Mouse (Mus musculus) CD8-positive naive resting alpha-beta T cell, adult 2 months (primary cell): ENCODE data around the gene Hist2h3c2.
A peak's percentile ranks its signal among the peaks of the same experiment; 100 is the strongest.
"Not testable (repeated sequence)": the region's sequence is repeated elsewhere in the genome, so short reads cannot be mapped to it uniquely, and the experiment has no call there.

Experiments used
- DNase-seq, 2 experiments: peaks; one replicate each; pipeline ENCODE4 v3.0.0; 2022; ENCODE audit warnings: low read depth in 2 of 2, low spot score in 2 of 2

The Hist2h3c2 gene

GRCm38 (mm10) chr3:96261623-96262022, 22.7 kb upstream of the Hist2h3c2 start:
- DNase-seq: no peak

DNA sequence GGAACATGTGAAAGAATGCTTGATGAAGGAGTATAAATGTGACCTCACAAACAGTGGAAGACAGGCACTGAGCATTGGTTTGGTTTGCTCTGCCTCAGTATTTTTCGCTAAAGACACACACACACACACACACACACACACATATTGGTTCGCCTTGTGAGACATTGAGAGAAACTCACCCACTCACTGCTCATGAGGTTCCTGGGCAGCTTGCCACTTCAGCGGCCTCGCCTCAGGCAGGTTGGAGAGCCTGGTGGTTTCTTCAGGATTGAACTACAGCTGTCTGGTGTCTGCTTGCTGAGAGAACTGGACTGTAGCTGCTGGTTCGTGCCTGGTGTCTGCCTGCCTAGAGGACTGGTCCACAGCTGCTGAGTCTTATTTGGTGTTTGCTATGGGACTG, 21.3 kb upstream of the Hist2h3c2 start:
- no peak for DNase-seq

GRCm38 (mm10) chr3:96257190-96257589, 18.3 kb upstream of the Hist2h3c2 start:
- DNase-seq: no peak

GRCm38 (mm10) chr3:96255926-96256593, 17.1 kb upstream of the Hist2h3c2 start:
- no peak for DNase-seq

DNA sequence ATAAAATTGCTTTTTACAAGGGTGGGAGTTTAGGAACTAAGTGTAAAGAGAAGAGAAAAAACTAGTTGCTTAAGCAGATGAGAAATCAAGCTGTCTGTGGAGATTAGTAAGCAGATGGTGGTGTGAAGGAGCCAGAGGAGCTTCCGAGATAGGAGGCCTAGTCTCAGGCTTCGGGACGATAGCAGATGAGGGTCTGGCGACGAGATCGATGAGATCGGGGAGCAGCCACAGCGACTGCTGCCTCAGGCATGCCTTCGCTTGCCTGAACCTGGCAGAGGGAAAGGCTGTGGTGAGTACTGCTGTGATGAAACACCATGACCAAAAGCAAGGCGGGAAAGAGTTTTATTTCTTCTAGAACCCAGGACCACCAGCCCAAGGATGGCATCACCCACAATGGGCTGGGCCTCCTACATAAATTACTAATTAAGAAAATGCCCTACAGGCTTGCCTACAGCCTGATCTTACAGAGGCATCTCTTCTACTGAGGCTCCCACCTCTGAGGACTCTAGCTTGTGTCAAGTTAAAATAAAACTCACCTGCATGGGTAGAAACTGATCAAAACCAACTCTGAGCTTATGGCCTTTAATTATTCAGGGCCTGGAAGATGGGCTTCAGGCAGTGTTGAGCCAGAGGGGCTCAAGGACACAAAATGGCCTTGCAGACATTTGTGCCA, 15.9 kb upstream of the Hist2h3c2 start:
- DNase-seq: no peak

DNA sequence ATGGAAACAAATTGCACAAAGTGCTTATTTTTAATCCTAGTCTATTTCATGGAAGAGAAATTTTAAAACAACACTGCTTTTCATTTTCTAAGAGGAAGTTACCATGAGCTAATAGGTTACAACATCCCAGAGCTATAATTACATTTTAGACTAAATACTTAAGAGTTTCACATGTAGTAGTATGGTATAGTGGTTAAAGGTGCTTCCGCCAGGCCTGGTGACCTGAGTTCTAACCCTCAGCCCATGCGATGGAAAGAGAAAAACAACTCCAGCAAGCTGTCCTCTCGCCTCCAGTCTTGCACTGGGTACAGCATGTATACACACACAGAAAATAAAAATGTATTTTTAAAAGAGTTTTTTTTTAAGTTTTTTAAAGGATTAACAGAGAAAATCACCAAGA, 12.9 kb upstream of the Hist2h3c2 start:
- no peak for DNase-seq

DNA sequence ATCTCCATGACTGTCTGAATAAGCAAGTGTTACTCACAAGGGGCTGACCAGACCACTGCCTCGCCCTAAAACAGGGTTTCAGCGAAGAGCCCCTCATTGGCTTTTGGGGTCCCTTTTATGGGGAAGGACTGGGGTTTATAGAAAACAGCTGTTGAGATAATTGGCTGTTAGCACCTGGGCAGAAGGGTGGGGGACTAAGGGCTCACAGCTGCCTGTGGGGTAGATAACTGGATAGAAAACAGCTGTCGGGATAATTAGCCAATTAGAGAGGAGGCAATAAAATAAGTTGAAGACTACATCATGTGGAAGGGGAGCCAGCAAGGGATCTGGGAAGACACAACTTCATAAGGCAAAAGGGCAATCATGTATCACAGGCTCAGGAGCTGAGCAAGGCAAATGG, 12.0 kb upstream of the Hist2h3c2 start:
- DNase-seq: no peak

GRCm38 (mm10) chr3:96249034-96249345, 10.1 kb upstream of the Hist2h3c2 start:
- no peak for DNase-seq

DNA sequence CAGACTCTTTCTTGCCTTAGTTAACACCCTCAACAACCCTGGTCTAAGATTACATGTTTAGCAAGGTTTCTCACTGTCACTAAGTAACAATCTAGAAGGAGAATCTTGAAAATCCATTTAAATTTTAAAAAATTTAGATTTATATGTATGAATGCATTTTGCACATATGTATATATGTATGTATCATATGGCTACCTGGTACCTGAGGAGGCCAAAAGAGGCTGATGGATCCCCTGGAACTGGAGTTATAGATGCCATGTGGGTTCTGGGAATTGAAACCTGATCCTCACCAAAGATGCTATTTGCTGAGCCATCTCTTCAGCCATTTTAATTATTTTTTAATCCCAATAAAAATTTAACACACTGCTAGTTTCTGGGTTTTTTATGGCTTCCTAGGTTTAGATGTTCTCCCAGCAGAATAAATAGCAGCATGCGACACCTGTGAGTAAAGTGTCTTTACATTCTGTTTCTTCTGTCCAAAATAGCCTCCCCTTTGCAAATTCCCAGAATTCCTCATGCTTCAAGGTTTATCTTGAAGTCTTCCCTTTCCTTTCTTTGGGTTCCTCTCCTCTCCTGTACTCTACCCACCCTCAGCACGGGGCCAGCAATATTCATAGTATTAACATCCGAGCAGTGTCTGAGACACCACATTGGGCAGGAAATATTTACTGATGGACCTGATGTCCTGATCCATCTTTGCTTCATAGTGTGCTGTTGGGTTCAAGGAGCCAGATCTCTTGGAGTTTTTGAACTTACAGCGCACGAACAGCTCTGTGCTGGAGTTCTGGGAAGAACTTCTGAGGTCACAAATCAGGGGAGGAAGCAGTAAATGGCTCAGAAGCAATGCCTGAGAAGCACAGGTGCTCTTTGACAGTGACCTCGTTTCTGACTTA, 9.5 kb upstream of the Hist2h3c2 start:
- DNase-seq: no peak

- no peak for DNase-seq
Observed at GRCm38 (mm10) chr3:96247356-96248140, 8.6 kb upstream of the Hist2h3c2 start.

DNA sequence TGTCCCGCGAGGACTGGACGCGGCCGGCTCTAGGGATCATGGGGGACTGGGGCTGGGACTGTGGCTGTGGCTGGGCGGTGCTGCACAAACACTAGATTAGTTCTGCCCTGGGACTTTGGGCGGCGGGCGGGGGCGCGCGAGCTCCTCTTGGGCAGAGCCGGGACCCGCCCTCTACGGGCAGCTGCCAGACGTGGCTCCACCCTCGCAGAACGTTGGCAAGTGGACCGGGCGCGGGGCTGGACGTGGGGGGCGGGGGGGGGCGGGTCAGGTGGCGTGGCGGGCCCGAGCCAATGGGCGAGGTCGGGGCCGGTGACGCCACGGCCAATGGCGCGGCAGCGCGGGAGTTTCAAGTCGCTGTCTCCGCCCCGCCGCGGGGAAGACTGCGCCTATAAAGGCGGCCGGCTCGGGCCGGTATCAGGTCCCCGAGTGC, 7.5 kb upstream of the Hist2h3c2 start, which contains the start of gene Hist2h3c1:
Gene Hist2h3c1, plus strand, starts transcription at position 259 of the 430 bp plus-strand sequence.
- DNase-seq: not testable (repeated sequence)

GRCm38 (mm10) chr3:96246018-96246417, 7.1 kb upstream of the Hist2h3c2 start:
- DNase-seq: not testable (repeated sequence)

DNA sequence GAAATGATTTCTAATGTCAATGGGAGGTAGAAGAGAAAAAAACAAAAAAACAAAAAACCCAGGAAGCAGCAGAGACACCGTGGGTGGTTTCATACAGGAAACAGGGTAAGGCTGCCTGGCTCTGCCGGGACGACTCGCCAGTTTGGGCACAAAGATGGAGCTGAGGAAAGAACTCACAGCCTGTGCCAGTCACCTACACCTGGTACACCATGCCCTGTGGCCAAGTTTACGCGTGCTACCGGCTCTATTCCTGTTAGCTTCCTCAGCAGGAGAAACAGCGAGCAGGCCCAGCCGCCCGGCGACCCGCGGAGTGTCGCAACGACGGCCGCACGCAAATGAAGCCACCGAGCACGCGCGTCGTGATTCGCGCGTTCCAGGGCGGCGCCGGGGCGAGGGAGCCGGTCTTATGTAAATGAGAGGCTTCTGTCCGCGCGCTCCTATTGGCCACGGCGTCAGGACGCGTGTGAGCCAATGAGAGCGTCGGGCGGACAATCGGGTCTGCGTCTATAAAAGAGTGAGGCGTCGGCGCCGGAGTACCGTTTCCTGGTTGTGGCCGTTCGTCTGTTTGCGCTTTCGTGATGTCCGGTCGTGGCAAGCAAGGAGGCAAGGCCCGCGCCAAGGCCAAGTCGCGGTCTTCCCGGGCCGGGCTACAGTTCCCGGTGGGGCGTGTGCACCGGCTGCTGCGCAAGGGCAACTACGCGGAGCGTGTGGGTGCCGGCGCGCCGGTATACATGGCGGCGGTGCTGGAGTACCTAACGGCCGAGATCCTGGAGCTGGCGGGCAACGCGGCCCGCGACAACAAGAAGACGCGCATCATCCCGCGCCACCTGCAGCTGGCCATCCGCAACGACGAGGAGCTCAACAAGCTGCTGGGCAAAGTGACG, 6.3 kb upstream of the Hist2h3c2 start, which contains the start of gene Hist2h2aa1:
Gene Hist2h2aa1, plus strand, starts transcription at position 495 of the 884 bp plus-strand sequence.
- DNase-seq: peak; percentile 73 to 79

- DNase-seq: no peak
Observed at GRCm38 (mm10) chr3:96243921-96244572, 5.1 kb upstream of the Hist2h3c2 start.

DNA sequence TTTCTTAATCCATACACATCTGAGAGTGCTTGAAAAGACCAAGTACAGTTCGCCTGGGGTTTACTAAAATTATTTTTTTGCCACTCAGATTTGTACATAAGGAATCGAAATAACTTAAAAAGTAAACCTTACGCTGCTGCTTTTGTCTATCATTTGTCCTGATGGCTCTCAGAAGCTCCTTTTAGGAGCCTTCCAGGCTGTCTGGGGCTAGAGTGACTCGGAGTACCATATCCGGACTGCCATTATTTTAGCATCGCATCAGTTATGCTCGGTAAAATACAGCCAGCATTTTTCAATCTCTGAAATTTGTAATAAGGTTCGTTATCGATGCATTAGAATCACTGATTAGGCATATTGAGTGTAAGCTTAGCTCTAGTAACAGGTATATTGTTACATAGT, 1.9 kb upstream of the Hist2h3c2 start:
- DNase-seq: no peak

- peak; percentile 81 to 82 for DNase-seq
Observed at GRCm38 (mm10) chr3:96239949-96240798, 1.2 kb upstream of the Hist2h3c2 start, which contains the start of gene Hist2h2aa2. Hist2h2aa2 (minus strand) TSS chr3:96240276.

DNA sequence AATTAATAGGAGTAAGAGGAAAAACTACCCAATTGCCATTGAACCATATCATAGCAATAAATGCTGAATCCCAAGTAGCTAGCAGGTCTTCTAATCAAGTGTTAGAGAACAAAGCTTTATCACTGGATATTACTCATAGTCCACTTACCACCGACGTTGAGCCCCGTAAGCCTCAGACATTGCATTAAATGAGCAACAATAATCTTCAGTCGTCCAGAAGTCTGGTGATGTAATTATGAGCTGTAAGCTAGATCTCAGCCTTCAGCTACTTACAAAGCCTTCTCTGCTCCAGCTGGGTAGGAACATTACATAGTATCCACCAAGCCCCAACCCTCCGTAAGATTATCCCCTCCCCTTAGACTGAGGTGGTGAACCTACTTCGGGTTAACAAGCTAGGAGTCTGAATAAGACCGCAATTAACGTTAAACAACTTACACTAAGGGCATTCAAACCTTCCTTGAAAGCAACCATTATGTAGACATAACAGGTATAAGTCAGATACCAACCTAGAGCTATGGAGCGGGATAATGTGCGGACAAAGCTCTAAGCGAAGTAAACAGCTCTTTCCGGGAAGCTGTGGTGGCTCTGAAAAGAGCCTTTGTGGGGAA, 919 bp downstream of the Hist2h3c2 start:
- DNase-seq: no peak

- DNase-seq: no peak
Observed at GRCm38 (mm10) chr3:96237335-96237903, 1.5 kb downstream of the Hist2h3c2 start.
